Mouse (Mus musculus) heart, postnatal 0 days (tissue): ENCODE measurements around the gene Gcgr.

ENCODE experiments used
- CTCF ChIP-seq: IDR thresholded peaks from 2 replicates; pipeline ENCODE4 v1.5.1; 2016; ENCODE audit warnings: antibody characterized with exemption, control low read depth, low read depth
- EP300 ChIP-seq: IDR thresholded peaks from 2 replicates; pipeline ENCODE4 v1.6.1; 2016; ENCODE audit warnings: antibody characterized with exemption, low read depth

DNA sequence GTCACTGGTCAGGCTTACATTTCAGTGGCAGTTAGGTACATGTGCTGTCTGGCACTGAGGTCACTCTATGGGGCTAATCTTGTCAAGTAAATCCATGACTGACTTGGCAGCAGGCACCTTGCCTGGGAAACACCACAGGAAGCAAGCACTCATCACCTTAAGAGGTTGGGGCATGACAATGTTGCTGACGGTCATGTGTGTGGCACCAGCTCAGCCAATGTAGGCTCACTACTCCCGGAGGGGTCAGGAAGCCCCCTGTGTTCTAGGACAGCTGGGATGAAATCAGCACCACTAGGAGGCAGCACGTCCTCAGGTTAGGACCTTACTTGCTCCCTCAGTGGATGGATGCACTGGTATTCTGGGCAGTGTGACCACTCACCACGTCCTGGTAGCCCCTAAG, 11.4 kb downstream of the Gcgr start:
- TF ChIP-seq CTCF (peak; percentile 68), EP300 (no peak)
